Mouse (Mus musculus) adrenal gland, postnatal 36 days (tissue): ENCODE data around the gene BC035044. TPM values are rescaled to one million over a fixed set of nuclear protein-coding genes. Genes with fewer than 3 reads are reported as not detected.
A peak's percentile ranks its signal among the peaks of the same experiment; 100 is the strongest.
"Not testable (repeated sequence)": the region's sequence is repeated elsewhere in the genome, so short reads cannot be mapped to it uniquely, and the experiment has no call there.

Source experiments
- DNase-seq, 2 experiments: peaks; one replicate each; pipeline ENCODE4 v3.0.0; 2021; ENCODE audit warnings: mixed read lengths in 1 of 2
- total RNA-seq, 2 experiments: library from RNA; stranded (reverse); gene quantifications; 2 replicates each; pipeline ENCODE4 v1.2.3; 2021

The BC035044 gene
- total RNA-seq, 2 experiments from 2014 or later, result 0.30 TPM; not detected in 1

- DNase-seq, result no peak
Measured at GRCm38 (mm10) chr6:128850671-128851070, 40.3 kb downstream of the BC035044 start.

GRCm38 (mm10) chr6:128849902-128850301 lies 41.0 kb downstream of the BC035044 start:
- DNase-seq, result peak; percentile 64 to 70

GRCm38 (mm10) chr6:128847401-128847800 lies 43.5 kb downstream of the BC035044 start:
- DNase-seq, result no peak

- no peak for DNase-seq
Measured at GRCm38 (mm10) chr6:128845998-128846542, 44.9 kb downstream of the BC035044 start.

GRCm38 (mm10) chr6:128845319-128845979 lies 45.5 kb downstream of the BC035044 start:
- peak; percentile 88 to 91 for DNase-seq

- DNase-seq, result no peak
Measured at GRCm38 (mm10) chr6:128844586-128845080, 46.3 kb downstream of the BC035044 start.

GRCm38 (mm10) chr6:128844131-128844530 lies 46.8 kb downstream of the BC035044 start:
- no peak for DNase-seq

- DNase-seq, result peak; percentile 79 to 83
Measured at GRCm38 (mm10) chr6:128843479-128843992, 47.4 kb downstream of the BC035044 start.

- peak; percentile 87 to 91 for DNase-seq
Measured at GRCm38 (mm10) chr6:128842945-128843478, 47.9 kb downstream of the BC035044 start.

GRCm38 (mm10) chr6:128842356-128842944 lies 48.5 kb downstream of the BC035044 start:
- no peak for DNase-seq

- DNase-seq, result peak in 1 of 2 experiments; percentile 21
Measured at GRCm38 (mm10) chr6:128841327-128842089, 49.4 kb downstream of the BC035044 start.

- DNase-seq, result not testable (repeated sequence)
Measured at GRCm38 (mm10) chr6:128840669-128841068, 50.3 kb downstream of the BC035044 start.

- DNase-seq, result no peak
Measured at GRCm38 (mm10) chr6:128839921-128840320, 51.0 kb downstream of the BC035044 start.

- DNase-seq, result peak; percentile 76 to 86
Measured at GRCm38 (mm10) chr6:128839266-128839771, 51.6 kb downstream of the BC035044 start.

- DNase-seq, result peak; percentile 83 to 88
Measured at GRCm38 (mm10) chr6:128838342-128839265, 52.3 kb downstream of the BC035044 start.

- no peak for DNase-seq
Measured at GRCm38 (mm10) chr6:128837454-128838341, 53.2 kb downstream of the BC035044 start.

- DNase-seq, result no peak
Measured at GRCm38 (mm10) chr6:128836955-128837334, 54.0 kb downstream of the BC035044 start.

GRCm38 (mm10) chr6:128836191-128836954 lies 54.6 kb downstream of the BC035044 start:
- no peak for DNase-seq

- DNase-seq, result no peak
Measured at GRCm38 (mm10) chr6:128835571-128835970, 55.4 kb downstream of the BC035044 start.
